Mouse (Mus musculus): ENCODE results near the gene Gm26920. TPM values are rescaled to one million over a fixed set of nuclear protein-coding genes. Genes with fewer than 3 reads are reported as not detected.
A peak's percentile ranks its signal among the peaks of the same experiment; 100 is the strongest.

Gm26920 gene
- polyA plus RNA-seq, 2 experiments, result 0.23 TPM; not detected in 1

GRCm38 (mm10) chr7:30094646-30095429 is 4.6 kb upstream of the Gm26920 start, which contains the start of gene Zfp260:
Gene Zfp260, plus strand, starts transcription at chr7:30094777.
- Histone ChIP-seq H3K4me2 (ENCODE audit: low read depth) (peak within 1 kb of the TSS; percentile 87), H3K4me1 (replicated peaks; ENCODE audit: control insufficient read depth in 2 of 2, insufficient read depth in 2 of 2, low read length in 1 of 2) (peaks cover 14 to 16% of the 10 kb centered on the region in 2 experiments), H3K27ac (peak within 1 kb of the TSS; percentile 73), H3K4me3 (ENCODE audit: insufficient read depth in 1 of 2, low read depth in 2 of 2, low read length in 2 of 2) (peak within 1 kb of the TSS; percentile 75 to 95), H3K36me3 (replicated peaks; ENCODE audit: control insufficient read depth, insufficient read depth, low read depth) (no peaks in the 10 kb centered on the region), H3K9ac (replicated peaks) (peak within 1 kb of the TSS; percentile 70), H3K9me3 (ENCODE audit: control insufficient read depth, low read length) (no peaks in the 10 kb centered on the region), H3K27me3 (ENCODE audit: control insufficient read depth, insufficient read depth, low read length) (no peaks in the 10 kb centered on the region)
- no peak for TF ChIP-seq EP300 (IDR thresholded peaks at IDR 0.05; ENCODE audit: low read depth)
- TF ChIP-seq CTCF (IDR thresholded peaks at IDR 0.05; ENCODE audit: low read depth), result peak; percentile 25
- DNase-seq (ENCODE audit: low read depth in 3 of 3, low spot score in 3 of 3), result peak; percentile 66 to 82 (median 69)
- under 1% methylated on average over 26 of the region's 26 CpGs for WGBS (ENCODE audit: insufficient replicate concordance)
- ATAC-seq (ENCODE audit: insufficient read depth), result peak; percentile 67

GRCm38 (mm10) chr7:30093918-30094415 is 3.8 kb upstream of the Gm26920 start:
- DNase-seq (ENCODE audit: low read depth in 3 of 3, low spot score in 3 of 3) (no peak), ATAC-seq (ENCODE audit: insufficient read depth) (no peak)
- peak overlapping the region; percentile 87 for H3K4me2 ChIP-seq (ENCODE audit: low read depth)
- WGBS (ENCODE audit: insufficient replicate concordance), result 67% methylated on average over 6 of the region's 6 CpGs
- peak overlapping the region; percentile 75 to 95 for H3K4me3 ChIP-seq (ENCODE audit: insufficient read depth in 1 of 2, low read depth in 2 of 2, low read length in 2 of 2)
- H3K9ac ChIP-seq (replicated peaks), result 0 out of 2 replicates have a peak overlapping the region, but pooled peaks have one; percentile 9
- no peaks in the 10 kb centered on the region for H3K9me3 ChIP-seq (ENCODE audit: control insufficient read depth, low read length)
- TF ChIP-seq EP300 (IDR thresholded peaks at IDR 0.05; ENCODE audit: low read depth) (no peak), CTCF (IDR thresholded peaks at IDR 0.05; ENCODE audit: low read depth) (no peak)
- peaks cover 17 to 22% of the 10 kb centered on the region in 2 experiments for H3K4me1 ChIP-seq (replicated peaks; ENCODE audit: control insufficient read depth in 2 of 2, insufficient read depth in 2 of 2, low read length in 1 of 2)
- no peaks in the 10 kb centered on the region for H3K27me3 ChIP-seq (ENCODE audit: control insufficient read depth, insufficient read depth, low read length)
- no peaks in the 10 kb centered on the region for H3K36me3 ChIP-seq (replicated peaks; ENCODE audit: control insufficient read depth, insufficient read depth, low read depth)
- no peak overlapping the region for H3K27ac ChIP-seq

- no peak overlapping the region for H3K27ac ChIP-seq
- TF ChIP-seq EP300 (IDR thresholded peaks at IDR 0.05; ENCODE audit: low read depth) (no peak), CTCF (IDR thresholded peaks at IDR 0.05; ENCODE audit: low read depth) (no peak)
- H3K4me3 ChIP-seq (ENCODE audit: insufficient read depth in 1 of 2, low read depth in 2 of 2, low read length in 2 of 2), result no peak overlapping the region
- no peak overlapping the region for H3K9ac ChIP-seq (replicated peaks)
- no peaks in the 10 kb centered on the region for H3K36me3 ChIP-seq (replicated peaks; ENCODE audit: control insufficient read depth, insufficient read depth, low read depth)
- H3K4me2 ChIP-seq (ENCODE audit: low read depth), result no peak overlapping the region
- H3K9me3 ChIP-seq (ENCODE audit: control insufficient read depth, low read length), result no peaks in the 10 kb centered on the region
- H3K27me3 ChIP-seq (ENCODE audit: control insufficient read depth, insufficient read depth, low read length), result no peaks in the 10 kb centered on the region
- H3K4me1 ChIP-seq (replicated peaks; ENCODE audit: control insufficient read depth in 2 of 2, insufficient read depth in 2 of 2, low read length in 1 of 2), result peaks cover 17 to 23% of the 10 kb centered on the region in 2 experiments
- no peak for ATAC-seq (ENCODE audit: insufficient read depth)
- DNase-seq (ENCODE audit: low read depth in 3 of 3, low spot score in 3 of 3), result no peak
- 62% methylated on average over 9 of the region's 9 CpGs for WGBS (ENCODE audit: insufficient replicate concordance)
Measured at GRCm38 (mm10) chr7:30092666-30093065, 2.5 kb upstream of the Gm26920 start.

DNA sequence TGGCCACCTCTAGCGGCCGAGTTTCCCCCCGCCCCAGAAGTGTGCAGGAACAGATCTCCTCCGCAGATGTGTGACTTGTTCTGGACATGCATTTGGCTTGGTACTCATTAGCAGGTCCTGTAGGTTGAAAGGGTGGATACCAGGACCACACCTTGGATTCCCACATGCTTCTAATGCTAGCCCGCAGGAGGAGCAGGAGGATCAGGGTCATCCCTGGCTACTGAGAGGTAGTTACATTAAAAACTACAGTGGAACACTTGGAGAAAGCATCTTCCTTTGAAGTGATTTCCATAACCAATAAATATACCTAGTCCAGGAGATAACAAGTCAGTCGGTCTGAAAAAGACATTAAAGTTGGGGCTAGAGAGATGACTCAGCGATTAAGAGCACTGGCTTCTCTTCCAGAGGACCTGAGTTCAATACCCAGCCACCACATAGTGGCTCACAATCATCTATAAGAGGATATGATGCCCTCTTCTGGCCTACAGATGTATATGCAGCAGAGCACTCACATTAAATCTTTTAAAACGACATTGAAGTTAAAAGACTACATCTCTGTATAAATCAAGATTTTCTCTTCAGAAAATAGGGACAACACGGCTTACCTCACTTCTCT is 868 bp upstream of the Gm26920 start:
- Histone ChIP-seq H3K4me1 (replicated peaks; ENCODE audit: control insufficient read depth in 2 of 2, insufficient read depth in 2 of 2, low read length in 1 of 2) (peaks cover 17 to 20% of the 10 kb centered on the region in 2 experiments), H3K4me2 (ENCODE audit: low read depth) (peak overlapping the region; percentile 97), H3K27me3 (ENCODE audit: control insufficient read depth, insufficient read depth, low read length) (no peaks in the 10 kb centered on the region), H3K4me3 (ENCODE audit: insufficient read depth in 1 of 2, low read depth in 2 of 2, low read length in 2 of 2) (peak overlapping the region; percentile 58 to 70), H3K27ac (peak overlapping the region; percentile 70), H3K36me3 (replicated peaks; ENCODE audit: control insufficient read depth, insufficient read depth, low read depth) (no peaks in the 10 kb centered on the region), H3K9me3 (ENCODE audit: control insufficient read depth, low read length) (no peaks in the 10 kb centered on the region), H3K9ac (replicated peaks) (peak overlapping the region; percentile 53)
- DNase-seq (ENCODE audit: low read depth in 3 of 3, low spot score in 3 of 3), result peak in 1 of 3 experiments; percentile 60
- TF ChIP-seq CTCF (IDR thresholded peaks at IDR 0.05; ENCODE audit: low read depth) (peak; percentile 60), EP300 (IDR thresholded peaks at IDR 0.05; ENCODE audit: low read depth) (no peak)
- ATAC-seq (ENCODE audit: insufficient read depth), result no peak
- WGBS (ENCODE audit: insufficient replicate concordance), result 6% methylated on average over 9 of the region's 9 CpGs

DNA sequence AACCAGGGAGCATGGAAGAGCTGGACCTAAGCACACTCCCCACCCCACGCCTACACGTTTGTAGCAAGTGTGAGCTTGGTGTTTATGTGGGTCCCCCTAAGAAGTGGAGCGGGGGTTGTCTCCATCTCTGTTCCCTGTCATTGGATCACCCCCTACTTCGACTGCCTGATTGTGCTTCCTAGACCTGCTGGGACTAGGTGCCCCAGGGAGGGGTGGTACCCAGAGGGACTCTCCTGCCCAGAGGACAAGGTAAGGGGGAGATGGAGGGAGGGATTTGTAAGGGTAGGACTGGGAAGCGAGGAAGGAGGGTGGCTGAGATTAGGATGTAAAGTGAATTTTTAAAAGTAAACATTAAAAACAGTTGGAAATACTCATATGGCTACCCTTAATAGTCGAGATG is 805 bp downstream of the Gm26920 start:
- no peaks in the 10 kb centered on the region for H3K9me3 ChIP-seq (ENCODE audit: control insufficient read depth, low read length)
- H3K27me3 ChIP-seq (ENCODE audit: control insufficient read depth, insufficient read depth, low read length), result no peaks in the 10 kb centered on the region
- ATAC-seq (ENCODE audit: insufficient read depth) (no peak), DNase-seq (ENCODE audit: low read depth in 3 of 3, low spot score in 3 of 3) (no peak)
- H3K4me2 ChIP-seq (ENCODE audit: low read depth), result peak overlapping the region; percentile 97
- H3K9ac ChIP-seq (replicated peaks), result peak overlapping the region; percentile 75
- 21% methylated on average over 6 of the region's 6 CpGs for WGBS (ENCODE audit: insufficient replicate concordance)
- H3K4me1 ChIP-seq (replicated peaks; ENCODE audit: control insufficient read depth in 2 of 2, insufficient read depth in 2 of 2, low read length in 1 of 2), result peaks cover 12 to 16% of the 10 kb centered on the region in 2 experiments
- H3K27ac ChIP-seq, result no peak overlapping the region
- H3K36me3 ChIP-seq (replicated peaks; ENCODE audit: control insufficient read depth, insufficient read depth, low read depth), result no peaks in the 10 kb centered on the region
- peak overlapping the region; percentile 42 to 58; a peak in 3 of 4 replicates for H3K4me3 ChIP-seq (ENCODE audit: insufficient read depth in 1 of 2, low read depth in 2 of 2, low read length in 2 of 2)
- no peak for TF ChIP-seq CTCF (IDR thresholded peaks at IDR 0.05; ENCODE audit: low read depth)
- TF ChIP-seq EP300 (IDR thresholded peaks at IDR 0.05; ENCODE audit: low read depth), result no peak
